Mouse (Mus musculus) kidney, embryonic 15.5 days (tissue): Measurements from ENCODE around the gene Olfr1085. TPM values are rescaled to one million over a fixed set of nuclear protein-coding genes. Genes with fewer than 3 reads are reported as not detected.
"Not testable (repeated sequence)": the region's sequence is repeated elsewhere in the genome, so short reads cannot be mapped to it uniquely, and the experiment has no call there.

Experiments
- ATAC-seq: fragments of 200-750 bp; cut with Nextera tagmentation; replicated peaks from 2 replicates; pipeline ENCODE4 v1.8.0; 2017; ENCODE audit warnings: moderate TSS enrichment; ENCODE audit not compliant: low FRiP score
- H3K27ac ChIP-seq: fragments of 300-500 bp; sonication (generic); 2 replicates; pipeline ENCODE4 v1.5.1; 2015; ENCODE audit warnings: mild to moderate bottlenecking, inconsistent platforms
- H3K27me3 ChIP-seq: fragments of 300-500 bp; sonication (generic); 2 replicates; pipeline ENCODE4 v1.6.1; 2015; ENCODE audit warnings: inconsistent platforms
- H3K36me3 ChIP-seq: fragments of 300-500 bp; sonication (generic); 2 replicates; pipeline ENCODE4 v1.6.1; 2015; ENCODE audit warnings: inconsistent platforms
- H3K4me1 ChIP-seq: fragments of 300-500 bp; sonication (generic); 2 replicates; pipeline ENCODE4 v1.6.1; 2015; ENCODE audit warnings: inconsistent platforms
- H3K4me2 ChIP-seq: fragments of 300-500 bp; sonication (generic); 2 replicates; pipeline ENCODE4 v1.6.1; 2015; ENCODE audit warnings: moderate library complexity, mild to moderate bottlenecking, inconsistent platforms
- H3K4me3 ChIP-seq: fragments of 300-500 bp; sonication (generic); replicated peaks from 2 replicates; pipeline ENCODE4 v1.5.1; 2015; ENCODE audit warnings: mild to moderate bottlenecking, inconsistent platforms
- H3K9ac ChIP-seq: fragments of 300-500 bp; sonication (generic); 2 replicates; pipeline ENCODE4 v1.6.1; 2015; ENCODE audit warnings: mild to moderate bottlenecking, inconsistent platforms
- H3K9me3 ChIP-seq: fragments of 300-500 bp; sonication (generic); replicated peaks from 2 replicates; pipeline ENCODE4 v1.6.1; 2016; ENCODE audit warnings: inconsistent platforms
- WGBS: fragments of 180-500 bp; shearing (Covaris S2); methylation state at CpG from one replicate; pipeline ENCODE4 v1.1.7; 2015; ENCODE audit warnings: mixed read lengths; 5-methylcytosine and 5-hydroxymethylcytosine counted together
- polyA plus RNA-seq: library from polyadenylated mRNA; unstranded; fragments of >200 nt; fragmentation: Nextera tagmentation; extraction: Ambion mirVana; gene quantifications from 2 replicates; pipeline ENCODE4 v1.2.1, GENCODE M21; 2015

Olfr1085 gene
- not detected in 2 replicates for polyA plus RNA-seq

- Histone ChIP-seq H3K9ac (no peak within 1 kb of the TSS), H3K4me3 (no peak within 1 kb of the TSS), H3K4me1 (no peaks in the 10 kb centered on the region), H3K4me2 (no peak within 1 kb of the TSS), H3K9me3 (no peaks in the 10 kb centered on the region), H3K27me3 (no peaks in the 10 kb centered on the region), H3K36me3 (no peaks in the 10 kb centered on the region), H3K27ac (no peak within 1 kb of the TSS)
- no peak for ATAC-seq
- 40% methylated on average over 1 of the region's 1 CpGs for WGBS
These were observed at the start of gene Olfr1085 for GRCm38 (mm10) chr2:86661919-86662318. Olfr1085 (minus strand) TSS chr2:86662019.

GRCm38 (mm10) chr2:86698295-86698694 is 36.5 kb upstream of the Olfr1085 start, which contains the start of gene Olfr1087:
Olfr1087 (minus strand) TSS chr2:86698395.
- Histone ChIP-seq H3K27me3 (no peaks in the 10 kb centered on the region), H3K27ac (no peak within 1 kb of the TSS), H3K4me2 (no peak within 1 kb of the TSS), H3K9ac (no peak within 1 kb of the TSS), H3K9me3 (no peaks in the 10 kb centered on the region), H3K4me1 (no peaks in the 10 kb centered on the region), H3K4me3 (no peak within 1 kb of the TSS), H3K36me3 (no peaks in the 10 kb centered on the region)
- no peak for ATAC-seq

GRCm38 (mm10) chr2:86679992-86680391 is 18.2 kb upstream of the Olfr1085 start, which contains the start of gene Olfr1086:
Olfr1086 (minus strand) TSS chr2:86680092.
- ATAC-seq = no peak
- WGBS = 86% methylated on average over 2 of the region's 2 CpGs
- no peaks in the 10 kb centered on the region for H3K9me3 ChIP-seq

GRCm38 (mm10) chr2:86639625-86640024 is 22.2 kb downstream of the Olfr1085 start, which contains the start of gene Olfr1084:
Olfr1084 (minus strand) TSS chr2:86639725.
- H3K4me3 ChIP-seq, H3K27me3 ChIP-seq, H3K4me1 ChIP-seq, H3K36me3 ChIP-seq, H3K9ac ChIP-seq, H3K4me2 ChIP-seq, H3K27ac ChIP-seq, H3K9me3 ChIP-seq, ATAC-seq: not testable (repeated sequence)
- WGBS = 86% methylated on average over 1 of the region's 1 CpGs

More at GRCm38 (mm10) chr2:86679992-86680391, 18.2 kb upstream of the Olfr1085 start, which contains the start of gene Olfr1086:
- Histone ChIP-seq H3K4me1 (no peaks in the 10 kb centered on the region), H3K9ac (no peak within 1 kb of the TSS), H3K27me3 (no peaks in the 10 kb centered on the region), H3K4me2 (no peak within 1 kb of the TSS), H3K36me3 (no peaks in the 10 kb centered on the region), H3K27ac (no peak within 1 kb of the TSS), H3K4me3 (no peak within 1 kb of the TSS)

Other genes starting within 250 kb of the Olfr1085 start
- gene Olfr1061, start 248.0 kb downstream of the Olfr1085 start, polyA plus RNA-seq = not detected in 2 replicates
- gene Olfr1062, start 235.3 kb downstream of the Olfr1085 start, polyA plus RNA-seq = not detected in 2 replicates
- gene Olfr1065, start 211.4 kb downstream of the Olfr1085 start, polyA plus RNA-seq = not detected in 2 replicates
- not detected in 2 replicates for gene Olfr1066, start 205.8 kb downstream of the Olfr1085 start, polyA plus RNA-seq
- gene Olfr228, start 174.6 kb downstream of the Olfr1085 start, polyA plus RNA-seq = not detected in 2 replicates
- gene Olfr1076, start 153.6 kb downstream of the Olfr1085 start, polyA plus RNA-seq = not detected in 2 replicates
- not detected in 2 replicates for gene Olfr1079, start 119.5 kb downstream of the Olfr1085 start, polyA plus RNA-seq
- not detected in 2 replicates for gene Olfr1080, start 103.8 kb downstream of the Olfr1085 start, polyA plus RNA-seq
- not detected in 2 replicates for gene Olfr1082, start 63.1 kb downstream of the Olfr1085 start, polyA plus RNA-seq
- not detected in 2 replicates for gene Olfr1084, start 22.3 kb downstream of the Olfr1085 start, polyA plus RNA-seq
- not detected in 2 replicates for gene Olfr1086, start 18.1 kb upstream of the Olfr1085 start, polyA plus RNA-seq
- not detected in 2 replicates for gene Olfr1087, start 36.4 kb upstream of the Olfr1085 start, polyA plus RNA-seq
- gene Olfr1089, start 71.7 kb upstream of the Olfr1085 start, polyA plus RNA-seq = not detected in 2 replicates
- gene Olfr1090, start 97.0 kb upstream of the Olfr1085 start, polyA plus RNA-seq = not detected in 2 replicates
- not detected in 2 replicates for gene Olfr1093, start 120.5 kb upstream of the Olfr1085 start, polyA plus RNA-seq
- gene Olfr141, start 148.0 kb upstream of the Olfr1085 start, polyA plus RNA-seq = not detected in 2 replicates
- gene Olfr1094, start 162.6 kb upstream of the Olfr1085 start, polyA plus RNA-seq = not detected in 2 replicates
- gene Olfr1095, start 189.7 kb upstream of the Olfr1085 start, polyA plus RNA-seq = not detected in 2 replicates
- not detected in 2 replicates for gene Gm13723, start 212.8 kb upstream of the Olfr1085 start, polyA plus RNA-seq
- not detected in 2 replicates for gene Olfr1097, start 230.2 kb upstream of the Olfr1085 start, polyA plus RNA-seq